Mouse (Mus musculus) bone marrow, adult 2 months (tissue): Measurements from ENCODE around the gene Srpk1. TPM values are rescaled to one million over a fixed set of nuclear protein-coding genes. Genes with fewer than 3 reads are reported as not detected.

Experiments used
- H3K27ac ChIP-seq: fragments of 200-500 bp; 2 replicates; pipeline ENCODE4 v1.5.1; 2012; ENCODE audit warnings: low read depth, mild to moderate bottlenecking, control low read depth, inconsistent platforms, low read length; ENCODE audit not compliant: control insufficient read depth, poor library complexity, insufficient read depth
- H3K4me1 ChIP-seq: fragments of 200-500 bp; 2 replicates; pipeline ENCODE4 v1.6.1; 2011; ENCODE audit warnings: low read length; ENCODE audit not compliant: control insufficient read depth, insufficient read depth
- H3K4me3 ChIP-seq: fragments of 200-500 bp; replicated peaks from 2 replicates; pipeline ENCODE3; 2011; ENCODE audit warnings: mild to moderate bottlenecking, low read depth, low read length, control low read depth; ENCODE audit not compliant: control insufficient read depth
- CTCF ChIP-seq: fragments of 200-500 bp; IDR thresholded peaks from 2 replicates; pipeline ENCODE4 v1.5.1; 2011; ENCODE audit warnings: low read length, control low read depth; ENCODE audit not compliant: control insufficient read depth, insufficient read depth
- POLR2A ChIP-seq: fragments of 200-500 bp; IDR thresholded peaks from 2 replicates; pipeline ENCODE4 v1.6.1; 2011; ENCODE audit warnings: low read depth, mild to moderate bottlenecking, control low read depth, low read length, borderline replicate concordance; ENCODE audit not compliant: control insufficient read depth
- WGBS: fragments of 180-500 bp; shearing (Covaris S2); methylation state at CpG from one replicate; pipeline ENCODE4 v1.1.7; 2018; 5-methylcytosine and 5-hydroxymethylcytosine counted together
- polyA plus RNA-seq: library from polyadenylated mRNA; stranded (reverse); fragments of >200 nt; gene quantifications from 2 replicates; pipeline ENCODE4 v1.2.4, GENCODE M21; 2011; ENCODE audit warnings: low replicate concordance; ENCODE audit not compliant: missing spikeins, insufficient read depth, insufficient read length

The Srpk1 gene
- polyA plus RNA-seq, 1 experiment, result 78.8 TPM

GRCm38 (mm10) chr17:28621381-28622299, 869 bp downstream of the Srpk1 start:
- Histone ChIP-seq H3K4me1 (peaks cover 4% of the 10 kb centered on the region), H3K27ac (peak overlapping the region; percentile 60), H3K4me3 (peak overlapping the region; percentile 91)
- under 1% methylated on average over 78 of the region's 78 CpGs for WGBS
- no peak for TF ChIP-seq CTCF

GRCm38 (mm10) chr17:28618775-28619174, 3.7 kb downstream of the Srpk1 start:
- TF ChIP-seq CTCF, result no peak
- TF ChIP-seq POLR2A, result no peak
- Histone ChIP-seq H3K27ac (no peak overlapping the region), H3K4me1 (peaks cover 6% of the 10 kb centered on the region), H3K4me3 (no peak overlapping the region)
- 93% methylated on average over 1 of the region's 1 CpGs for WGBS

- H3K4me3 ChIP-seq, result no peak overlapping the region
- H3K4me1 ChIP-seq, result peaks cover 6% of the 10 kb centered on the region
- no peak overlapping the region for H3K27ac ChIP-seq
- 61% methylated on average over 7 of the region's 7 CpGs for WGBS
- no peak for TF ChIP-seq CTCF
- TF ChIP-seq POLR2A, result no peak
These were observed 4.4 kb downstream of the Srpk1 start for GRCm38 (mm10) chr17:28618124-28618523.

GRCm38 (mm10) chr17:28617636-28618035, 4.9 kb downstream of the Srpk1 start:
- WGBS, result 29% methylated on average over 10 of the region's 10 CpGs
- Histone ChIP-seq H3K4me3 (no peak overlapping the region), H3K27ac (no peak overlapping the region), H3K4me1 (peaks cover 6% of the 10 kb centered on the region)
- TF ChIP-seq POLR2A (no peak), CTCF (no peak)

- H3K4me3 ChIP-seq, result no peak overlapping the region
- TF ChIP-seq POLR2A (no peak), CTCF (no peak)
- WGBS, result 85% methylated on average over 4 of the region's 4 CpGs
- no peak overlapping the region for H3K27ac ChIP-seq
- H3K4me1 ChIP-seq, result peaks cover 6% of the 10 kb centered on the region
These were observed 7.2 kb downstream of the Srpk1 start for GRCm38 (mm10) chr17:28615332-28615731.

GRCm38 (mm10) chr17:28613096-28613495, 9.4 kb downstream of the Srpk1 start:
- Histone ChIP-seq H3K4me3 (no peak overlapping the region), H3K4me1 (peaks cover 4% of the 10 kb centered on the region), H3K27ac (no peak overlapping the region)
- 69% methylated on average over 6 of the region's 6 CpGs for WGBS
- TF ChIP-seq CTCF (no peak), POLR2A (no peak)

GRCm38 (mm10) chr17:28612603-28613002, 9.9 kb downstream of the Srpk1 start:
- peaks cover 3% of the 10 kb centered on the region for H3K4me1 ChIP-seq
- TF ChIP-seq CTCF (no peak), POLR2A (no peak)
- H3K27ac ChIP-seq, result no peak overlapping the region
- WGBS, result 44% methylated on average over 2 of the region's 2 CpGs
- no peak overlapping the region for H3K4me3 ChIP-seq

- H3K4me3 ChIP-seq, result no peak overlapping the region
- WGBS, result 34% methylated on average over 3 of the region's 3 CpGs
- H3K4me1 ChIP-seq, result no peaks in the 10 kb centered on the region; the same call in 1 of the 2 replicates
- H3K27ac ChIP-seq, result no peak overlapping the region
- no peak for TF ChIP-seq POLR2A
- no peak for TF ChIP-seq CTCF
These were observed 13.0 kb downstream of the Srpk1 start for GRCm38 (mm10) chr17:28609543-28609942.
